Comparison of ENCODE assay signal across 8 mouse cellular contexts in genomic region chr9:18292443-18292922, GRCm38 (mm10). TPM values are rescaled to one million over a fixed set of nuclear protein-coding genes. Genes with fewer than 3 reads are reported as not detected.
A peak's percentile ranks its signal among the peaks of the same experiment; 100 is the strongest.
DNase-seq lines count a peak whose midpoint lies in the region; ATAC-seq and TF ChIP-seq lines count a peak whose summit lies in the region.

No protein-coding gene starts in this region.

- H3K4me2 ChIP-seq in intestine, embryonic 14.5 days (ENCODE audit: low read length) = peak overlapping the region; percentile 87
- peak overlapping the region; percentile 84 for H3K4me2 ChIP-seq in midbrain, postnatal 0 days (ENCODE audit: low read depth, low read length, poor library complexity, severe bottlenecking)

- H3K9ac ChIP-seq in intestine, embryonic 14.5 days (ENCODE audit: low read length) = peak overlapping the region; percentile 97
- peak overlapping the region; percentile 98 for H3K9ac ChIP-seq in midbrain, postnatal 0 days (replicated peaks; ENCODE audit: low read length, poor library complexity, severe bottlenecking)

- no peaks in the 10 kb centered on the region for H3K27me3 ChIP-seq in intestine, embryonic 14.5 days (replicated peaks; ENCODE audit: control insufficient read depth, insufficient read depth, low read length)
- H3K27me3 ChIP-seq in midbrain, postnatal 0 days (ENCODE audit: insufficient read depth, low read length) = no peaks in the 10 kb centered on the region

- peak overlapping the region; percentile 95 for H3K4me3 ChIP-seq in lung, adult 2 months (replicated peaks; ENCODE audit: extremely low read depth, low read depth, low read length)
- peak overlapping the region; percentile 72 for H3K4me3 ChIP-seq in cortical plate, adult 2 months (ENCODE audit: insufficient read depth, low read length)
- peak overlapping the region; percentile 94 for H3K4me3 ChIP-seq in intestine, embryonic 14.5 days (ENCODE audit: low read depth, low read length)
- peak overlapping the region; percentile 95 for H3K4me3 ChIP-seq in midbrain, postnatal 0 days (ENCODE audit: low read depth, low read length)

- no peaks in the 10 kb centered on the region for H3K9me3 ChIP-seq in intestine, embryonic 14.5 days (ENCODE audit: control insufficient read depth, low read length)
- no peaks in the 10 kb centered on the region for H3K9me3 ChIP-seq in midbrain, postnatal 0 days (ENCODE audit: low read length)

- intact Hi-C loops in left cerebral cortex, postnatal 25 days (cut with DNase I) = loop anchor here (10.0 kb wide), 1 partner anchor 1332 kb away; the partner anchor contains the start of gene Zfp317

- no peak for DNase-seq in lung, adult 2 months
- no peak for DNase-seq in lung, postnatal 36 days
- DNase-seq in intestine, embryonic 14.5 days (ENCODE audit: low spot score) = peak; percentile 54
- DNase-seq in midbrain, postnatal 0 days (ENCODE audit: low spot score) = peak; percentile 1
- no peak for DNase-seq in adrenal gland, postnatal 10 days
- DNase-seq in left cerebral cortex, postnatal 25 days (ENCODE audit: low spot score in 2 of 2) = no peak
- DNase-seq in left cerebral cortex, adult 9 months (ENCODE audit: low spot score in 2 of 2) = no peak

- no peak for TF ChIP-seq CTCF in lung, adult 2 months (IDR thresholded peaks at IDR 0.05; ENCODE audit: insufficient read depth, low read length)
- no peak for TF ChIP-seq CTCF in cortical plate, adult 2 months (IDR thresholded peaks at IDR 0.05; ENCODE audit: extremely low read depth, insufficient read depth, low read length)
- TF ChIP-seq CTCF in midbrain, postnatal 0 days (IDR thresholded peaks at IDR 0.05) = no peak

- H3K27ac ChIP-seq in cortical plate, adult 2 months (ENCODE audit: insufficient read depth, low read length) = peak overlapping the region; percentile 87
- peak overlapping the region; percentile 88 for H3K27ac ChIP-seq in intestine, embryonic 14.5 days (ENCODE audit: low read depth)
- H3K27ac ChIP-seq in midbrain, postnatal 0 days (ENCODE audit: low read depth, low read length) = peak overlapping the region; percentile 87

- WGBS in lung, adult 2 months = under 1% methylated on average over 24 of the region's 24 CpGs
- WGBS in intestine, embryonic 14.5 days = under 1% methylated on average over 24 of the region's 24 CpGs
- 2% methylated on average over 24 of the region's 24 CpGs for WGBS in midbrain, postnatal 0 days

- TF ChIP-seq POLR2A in lung, adult 2 months (IDR thresholded peaks at IDR 0.05; ENCODE audit: borderline replicate concordance, extremely low read depth, low read depth, low read length) = no peak
- TF ChIP-seq POLR2A in cortical plate, adult 2 months (IDR thresholded peaks at IDR 0.05; ENCODE audit: extremely low read depth, insufficient read depth, low read length) = no peak

- peaks cover 10% of the 10 kb centered on the region for H3K36me3 ChIP-seq in intestine, embryonic 14.5 days (ENCODE audit: control insufficient read depth, insufficient read depth, low read length)
- H3K36me3 ChIP-seq in midbrain, postnatal 0 days (ENCODE audit: insufficient read depth, low read length) = no peaks in the 10 kb centered on the region

- peaks cover 3% of the 10 kb centered on the region; the same call in 1 of the 2 replicates for H3K4me1 ChIP-seq in lung, adult 2 months (ENCODE audit: control insufficient read depth, insufficient read depth, low read length)
- H3K4me1 ChIP-seq in cortical plate, adult 2 months (ENCODE audit: control insufficient read depth, insufficient read depth, low read length) = peaks cover 4% of the 10 kb centered on the region
- H3K4me1 ChIP-seq in intestine, embryonic 14.5 days (replicated peaks; ENCODE audit: control insufficient read depth, insufficient read depth, low read length) = peaks cover 9% of the 10 kb centered on the region
- H3K4me1 ChIP-seq in midbrain, postnatal 0 days (ENCODE audit: insufficient read depth, low read length) = peaks cover 6% of the 10 kb centered on the region; the same call in 1 of the 2 replicates

- ATAC-seq in intestine, embryonic 14.5 days (replicated peaks; ENCODE audit: low FRiP score, low TSS enrichment, low read depth) = peak; percentile 69
- ATAC-seq in midbrain, postnatal 0 days (ENCODE audit: low FRiP score) = peak; percentile 63; the same call in 1 of the 2 replicates

RNA-seq across cellular contexts. Expression of gene Chordc1, which starts 0.6 kb away (rescaled TPM):
- polyA plus RNA-seq in lung, adult 2 months (2012; rRNA removed) = 22.4 and 24.6 TPM in 2 replicates
- polyA plus RNA-seq in cortical plate, adult 2 months (2012; rRNA removed) = 37.6 and 39.0 TPM in 2 replicates
- 89.2 and 101 TPM in 2 replicates for polyA plus RNA-seq in intestine, embryonic 14.5 days (2014; fragmentation: Nextera tagmentation; extraction: Ambion mirVana)
- 43.9 and 49.4 TPM in 2 replicates for total RNA-seq in midbrain, postnatal 0 days (2014; rRNA removed)
- 56.1 and 60.6 TPM in 2 replicates for polyA plus RNA-seq in midbrain, postnatal 0 days (2015; fragmentation: Nextera tagmentation; extraction: Ambion mirVana)
- total RNA-seq in adrenal gland, postnatal 10 days (2021) = 10 to 100 TPM; 50.0 to 50.2 TPM
- 100 to 1,000 TPM in 1 of 2 experiments, 10 to 100 TPM in 1; 96.8 to 113 TPM for total RNA-seq in left cerebral cortex, postnatal 25 days (2021)

Comparison
In these comparisons a context has a peak if more than half of its experiments do, and no peak if none do; other contexts are left out.
1. DNase-seq: peak in intestine, embryonic 14.5 days (single experiment) and midbrain, postnatal 0 days (single experiment); none in lung, adult 2 months (single experiment), lung, postnatal 36 days (single experiment), adrenal gland, postnatal 10 days (single experiment), left cerebral cortex, postnatal 25 days (0 of 2) and left cerebral cortex, adult 9 months (0 of 2).
2. Peak in every context shown above with its lines, with median percentiles within 50 percentile points of each other: H3K4me3 ChIP-seq and H3K27ac ChIP-seq.